Mouse (Mus musculus) embryonic facial prominence, embryonic 15.5 days (tissue): ENCODE results near the gene Mindy3. TPM values are rescaled to one million over a fixed set of nuclear protein-coding genes. Genes with fewer than 3 reads are reported as not detected.

Source experiments
- ATAC-seq: fragments of 200-750 bp; cut with Nextera tagmentation; 2 replicates; pipeline ENCODE4 v1.8.0; 2017; ENCODE audit warnings: low read depth, moderate TSS enrichment; ENCODE audit not compliant: insufficient number of reproducible peaks, low FRiP score, low TSS enrichment
- H3K27ac ChIP-seq: fragments of 300-500 bp; sonication (generic); replicated peaks from 2 replicates; pipeline ENCODE4 v1.5.1; 2015; ENCODE audit warnings: mild to moderate bottlenecking, inconsistent platforms
- H3K27me3 ChIP-seq: fragments of 300-500 bp; sonication (generic); 2 replicates; pipeline ENCODE4 v1.6.1; 2015; ENCODE audit warnings: inconsistent platforms
- H3K36me3 ChIP-seq: fragments of 300-500 bp; sonication (generic); 2 replicates; pipeline ENCODE4 v1.6.1; 2015; ENCODE audit warnings: mild to moderate bottlenecking, inconsistent platforms
- H3K4me1 ChIP-seq: fragments of 300-500 bp; sonication (generic); 2 replicates; pipeline ENCODE4 v1.6.1; 2015; ENCODE audit warnings: inconsistent platforms
- H3K4me2 ChIP-seq: fragments of 300-500 bp; sonication (generic); replicated peaks from 2 replicates; pipeline ENCODE4 v1.6.1; 2015; ENCODE audit warnings: mild to moderate bottlenecking, inconsistent platforms
- H3K4me3 ChIP-seq: fragments of 300-500 bp; sonication (generic); replicated peaks from 2 replicates; pipeline ENCODE4 v1.5.1; 2015; ENCODE audit warnings: mild to moderate bottlenecking, inconsistent platforms
- H3K9ac ChIP-seq: fragments of 300-500 bp; sonication (generic); 2 replicates; pipeline ENCODE4 v1.6.1; 2015; ENCODE audit warnings: inconsistent platforms
- H3K9me3 ChIP-seq: fragments of 300-500 bp; sonication (generic); replicated peaks from 2 replicates; pipeline ENCODE4 v1.6.1; 2016; ENCODE audit warnings: inconsistent platforms
- WGBS: fragments of 180-500 bp; shearing (Covaris S2); methylation state at CpG from one replicate; pipeline ENCODE4 v1.1.7; 2015; 5-methylcytosine and 5-hydroxymethylcytosine counted together
- polyA plus RNA-seq: library from polyadenylated mRNA; unstranded; fragments of >200 nt; fragmentation: Nextera tagmentation; extraction: Ambion mirVana; gene quantifications from 2 replicates; pipeline ENCODE4 v1.2.1, GENCODE M21; 2015

Gene Mindy3
- polyA plus RNA-seq, 1 experiment from 2014 or later = 25.6 TPM

DNA sequence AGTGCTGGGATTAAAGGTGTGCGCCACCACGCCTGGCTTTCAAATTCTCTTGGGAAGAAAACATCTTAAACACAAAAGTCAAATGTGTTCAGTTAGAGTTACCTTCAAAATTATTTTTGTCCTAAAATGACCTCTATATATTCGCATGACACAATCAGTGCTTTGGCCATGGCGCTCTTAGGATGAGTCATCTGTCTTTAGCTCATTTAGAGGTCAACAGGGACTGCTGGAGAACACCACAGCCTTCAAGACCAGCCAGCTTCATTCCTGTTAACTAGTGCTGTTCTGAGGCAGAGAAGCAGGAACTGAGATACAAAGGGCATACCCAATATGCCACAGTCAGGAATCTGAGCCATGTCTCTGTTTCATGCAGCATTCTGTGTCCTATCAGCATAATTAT lies 47.9 kb downstream of the Mindy3 start:
- 92% methylated on average over 4 of the region's 4 CpGs for WGBS
- H3K9me3 ChIP-seq = no peaks in the 10 kb centered on the region

GRCm38 (mm10) chr2:12368451-12368850 lies 50.8 kb downstream of the Mindy3 start:
- Histone ChIP-seq H3K9me3 (no peaks in the 10 kb centered on the region), H3K4me2 (no peak overlapping the region), H3K9ac (no peak overlapping the region), H3K27me3 (no peaks in the 10 kb centered on the region), H3K4me1 (no peaks in the 10 kb centered on the region), H3K4me3 (no peak overlapping the region), H3K36me3 (0 out of 2 replicates have a peak, but pooled peaks cover 6% of the 10 kb centered on the region), H3K27ac (no peak overlapping the region)
- no peak for ATAC-seq
- WGBS = 74% methylated on average over 2 of the region's 2 CpGs

More for the DNA sequence above, 47.9 kb downstream of the Mindy3 start:
- Histone ChIP-seq H3K4me1 (no peaks in the 10 kb centered on the region), H3K4me3 (no peak overlapping the region), H3K4me2 (no peak overlapping the region), H3K27me3 (no peaks in the 10 kb centered on the region), H3K36me3 (0 out of 2 replicates have a peak, but pooled peaks cover 5% of the 10 kb centered on the region), H3K27ac (no peak overlapping the region), H3K9ac (no peak overlapping the region)
- no peak for ATAC-seq

GRCm38 (mm10) chr2:12368016-12368415 lies 51.3 kb downstream of the Mindy3 start:
- H3K4me2 ChIP-seq = no peak overlapping the region

DNA sequence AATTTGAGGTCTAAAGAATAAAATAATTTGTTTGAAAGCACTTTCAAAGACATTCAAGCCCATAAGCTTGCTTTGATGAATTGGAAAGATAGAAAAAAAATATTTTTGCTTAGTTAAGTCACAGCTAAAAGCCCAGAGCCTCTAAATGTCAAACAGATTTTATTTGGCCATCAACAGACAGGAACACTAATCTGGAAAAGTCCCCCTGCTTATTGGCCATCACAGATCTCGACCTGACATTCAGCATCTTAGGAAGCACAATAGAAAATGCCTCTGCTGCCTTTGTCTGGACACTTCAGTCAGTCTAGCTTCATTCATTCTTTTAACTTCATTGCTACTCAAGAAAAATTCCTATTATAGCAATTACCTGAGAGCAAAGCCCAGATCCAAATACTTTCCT lies 58.0 kb downstream of the Mindy3 start:
- no peak overlapping the region for H3K27ac ChIP-seq
- H3K9ac ChIP-seq = no peak overlapping the region
- no peaks in the 10 kb centered on the region for H3K4me1 ChIP-seq
- H3K36me3 ChIP-seq = peaks cover 19% of the 10 kb centered on the region
- no peak overlapping the region for H3K4me3 ChIP-seq
- H3K9me3 ChIP-seq = no peaks in the 10 kb centered on the region
- H3K27me3 ChIP-seq = no peaks in the 10 kb centered on the region
- no peak for ATAC-seq
- no peak overlapping the region for H3K4me2 ChIP-seq
- 65% methylated on average over 1 of the region's 1 CpGs for WGBS

More at GRCm38 (mm10) chr2:12368016-12368415, 51.3 kb downstream of the Mindy3 start:
- Histone ChIP-seq H3K9ac (no peak overlapping the region), H3K9me3 (no peaks in the 10 kb centered on the region), H3K36me3 (0 out of 2 replicates have a peak, but pooled peaks cover 8% of the 10 kb centered on the region), H3K27me3 (no peaks in the 10 kb centered on the region), H3K27ac (no peak overlapping the region), H3K4me1 (no peaks in the 10 kb centered on the region), H3K4me3 (no peak overlapping the region)
- 74% methylated on average over 1 of the region's 1 CpGs for WGBS
- ATAC-seq = no peak

DNA sequence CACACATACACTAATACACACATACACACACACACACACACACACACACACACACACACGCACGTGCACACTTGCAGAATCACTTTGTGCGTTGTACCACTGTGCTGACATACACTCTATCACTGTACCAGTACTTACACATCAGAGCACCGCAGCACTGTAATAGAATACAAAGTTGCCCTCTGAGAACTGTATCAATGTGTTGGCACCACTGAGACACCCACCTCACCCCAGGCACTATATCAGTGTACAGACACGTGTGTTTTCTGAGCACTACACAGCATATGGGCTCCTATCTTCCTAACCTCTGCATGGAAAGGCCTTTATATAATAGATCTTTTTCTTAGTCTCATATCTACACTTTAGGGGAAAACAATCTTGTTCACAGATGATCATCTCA lies 64.4 kb downstream of the Mindy3 start:
- peaks cover 19% of the 10 kb centered on the region for H3K36me3 ChIP-seq
- no peak overlapping the region for H3K4me3 ChIP-seq
- H3K27me3 ChIP-seq = no peaks in the 10 kb centered on the region
- no peak overlapping the region for H3K4me2 ChIP-seq
- no peaks in the 10 kb centered on the region for H3K9me3 ChIP-seq
- H3K4me1 ChIP-seq = 0 out of 2 replicates have a peak, but pooled peaks cover 3% of the 10 kb centered on the region
- ATAC-seq = no peak
- no peak overlapping the region for H3K9ac ChIP-seq
- WGBS = 89% methylated on average over 5 of the region's 5 CpGs
- no peak overlapping the region for H3K27ac ChIP-seq

DNA sequence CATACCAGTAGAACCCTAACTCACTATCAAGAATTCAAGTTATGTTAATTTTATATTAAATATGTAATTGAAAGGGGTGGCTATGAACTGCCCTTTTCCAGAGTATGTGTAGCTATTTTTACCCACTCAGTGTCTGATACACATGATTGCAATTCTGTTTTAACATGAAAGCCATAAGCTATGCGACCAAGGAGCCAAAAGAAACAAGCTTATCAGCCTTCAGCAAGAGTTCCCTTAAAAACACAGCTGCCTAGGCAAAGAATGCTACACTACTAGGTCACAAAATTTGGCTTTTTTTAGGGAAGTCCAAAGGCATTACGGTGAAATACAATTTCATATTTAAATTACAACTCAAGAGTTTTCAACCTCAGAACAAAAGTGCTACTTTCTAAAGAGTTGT lies 70.4 kb downstream of the Mindy3 start:
- H3K4me3 ChIP-seq = no peak overlapping the region
- H3K27ac ChIP-seq = no peak overlapping the region
- ATAC-seq = no peak
- H3K4me1 ChIP-seq = 0 out of 2 replicates have a peak, but pooled peaks cover 3% of the 10 kb centered on the region
- no peaks in the 10 kb centered on the region for H3K36me3 ChIP-seq
- H3K9ac ChIP-seq = no peak overlapping the region
- 71% methylated on average over 2 of the region's 2 CpGs for WGBS
- no peak overlapping the region for H3K4me2 ChIP-seq
- H3K9me3 ChIP-seq = no peaks in the 10 kb centered on the region
- H3K27me3 ChIP-seq = no peaks in the 10 kb centered on the region

- ATAC-seq = no peak
- Histone ChIP-seq H3K4me3 (no peak overlapping the region), H3K9me3 (no peaks in the 10 kb centered on the region), H3K27ac (no peak overlapping the region), H3K9ac (no peak overlapping the region), H3K4me1 (peaks cover 22% of the 10 kb centered on the region), H3K36me3 (no peaks in the 10 kb centered on the region), H3K4me2 (no peak overlapping the region), H3K27me3 (no peaks in the 10 kb centered on the region)
- 34% methylated on average over 2 of the region's 2 CpGs for WGBS
These were observed 87.3 kb downstream of the Mindy3 start for GRCm38 (mm10) chr2:12331962-12332361.

- Histone ChIP-seq H3K4me3 (no peak overlapping the region), H3K4me1 (peaks cover 28% of the 10 kb centered on the region), H3K27me3 (no peaks in the 10 kb centered on the region), H3K27ac (no peak overlapping the region), H3K4me2 (no peak overlapping the region), H3K36me3 (no peaks in the 10 kb centered on the region), H3K9me3 (no peaks in the 10 kb centered on the region), H3K9ac (no peak overlapping the region)
- no peak for ATAC-seq
- 60% methylated on average over 2 of the region's 2 CpGs for WGBS
These were observed 89.7 kb downstream of the Mindy3 start for GRCm38 (mm10) chr2:12329620-12330019.

GRCm38 (mm10) chr2:12329068-12329407 lies 90.2 kb downstream of the Mindy3 start:
- Histone ChIP-seq H3K4me1 (peaks cover 28% of the 10 kb centered on the region), H3K27ac (peak overlapping the region; percentile 58; the same call in 1 of the 2 replicates), H3K27me3 (no peaks in the 10 kb centered on the region), H3K9ac (no peak overlapping the region), H3K9me3 (no peaks in the 10 kb centered on the region), H3K4me3 (no peak overlapping the region), H3K4me2 (peak overlapping the region; percentile 40; the same call in 1 of the 2 replicates), H3K36me3 (no peaks in the 10 kb centered on the region)
- ATAC-seq = no peak
- WGBS = 23% methylated on average over 5 of the region's 5 CpGs

DNA sequence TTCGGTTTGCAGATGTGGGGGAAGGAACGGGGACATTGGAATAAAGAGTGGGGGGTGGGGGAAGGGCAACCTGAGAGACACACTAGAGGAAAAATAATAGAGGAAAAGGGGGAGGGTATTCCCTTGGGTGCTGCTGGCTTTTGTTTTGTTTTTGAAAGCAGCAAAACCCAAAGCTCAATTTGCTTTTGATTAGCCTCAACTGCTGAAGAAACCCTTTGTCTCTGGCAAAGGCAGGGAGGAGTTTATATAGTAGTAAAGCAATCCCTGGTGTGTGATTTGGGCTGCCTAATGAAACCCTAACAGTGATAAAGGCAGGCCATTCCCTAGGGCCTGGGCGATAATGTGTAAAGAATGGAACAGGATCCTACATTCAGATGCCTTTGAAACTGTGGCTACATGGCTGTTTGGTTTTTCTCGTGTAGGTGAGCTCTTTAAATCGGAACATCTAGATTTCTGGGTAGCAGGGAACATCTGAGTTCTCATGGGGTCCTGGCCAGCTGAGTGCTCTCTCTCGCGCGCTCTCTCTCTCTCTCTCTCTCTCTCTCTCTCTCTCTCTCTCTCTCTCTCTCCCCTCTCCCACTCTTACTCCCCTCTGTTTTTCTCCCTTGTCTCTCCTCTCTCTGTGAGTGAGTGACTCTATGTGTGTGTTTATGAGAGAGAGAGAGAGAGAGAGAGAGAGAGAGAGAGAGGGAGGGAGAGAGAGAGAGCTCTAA lies 90.8 kb downstream of the Mindy3 start:
- Histone ChIP-seq H3K4me3 (no peak overlapping the region), H3K36me3 (no peaks in the 10 kb centered on the region), H3K27ac (peak overlapping the region; percentile 58), H3K4me2 (peak overlapping the region; percentile 40; the same call in 1 of the 2 replicates), H3K4me1 (peaks cover 28% of the 10 kb centered on the region), H3K9me3 (no peaks in the 10 kb centered on the region), H3K27me3 (no peaks in the 10 kb centered on the region), H3K9ac (no peak overlapping the region)
- 9% methylated on average over 8 of the region's 8 CpGs for WGBS
- ATAC-seq = peak; percentile 64

DNA sequence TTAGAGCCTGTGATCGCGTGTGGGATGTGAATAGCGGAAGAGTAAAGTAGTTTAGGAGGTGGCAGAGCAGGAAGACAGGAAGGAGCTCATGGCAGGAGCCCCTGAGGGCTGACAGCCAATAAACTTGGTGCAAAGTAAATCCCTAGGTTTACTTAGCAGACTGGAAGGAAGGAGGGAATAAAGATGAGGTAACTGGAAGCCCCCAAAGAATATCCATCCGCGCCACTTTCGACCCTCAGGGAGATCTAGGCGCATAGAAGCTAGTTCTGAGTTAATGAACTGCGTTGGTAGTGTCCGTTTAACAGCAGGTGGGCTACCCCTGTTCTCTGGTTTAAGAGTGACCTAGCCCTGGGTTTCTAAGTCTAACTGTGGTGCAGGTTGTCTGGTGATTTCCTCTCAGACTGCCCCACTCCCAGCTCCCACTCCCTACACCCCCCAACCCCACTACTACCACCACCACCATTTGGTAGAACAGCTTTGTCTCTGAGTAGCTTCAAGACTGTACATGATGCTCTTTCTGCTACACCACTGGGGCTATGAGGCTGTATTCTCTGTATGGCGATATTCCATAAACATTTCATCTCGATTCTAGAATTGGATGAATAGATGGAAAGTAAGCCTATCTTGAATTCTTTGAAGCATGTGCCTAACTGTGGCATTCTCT lies 91.4 kb downstream of the Mindy3 start:
- H3K36me3 ChIP-seq = no peaks in the 10 kb centered on the region
- peak overlapping the region; percentile 40 for H3K4me2 ChIP-seq
- 27% methylated on average over 11 of the region's 11 CpGs for WGBS
- H3K4me1 ChIP-seq = peaks cover 28% of the 10 kb centered on the region
- peak overlapping the region; percentile 58; the same call in 1 of the 2 replicates for H3K27ac ChIP-seq
- H3K9ac ChIP-seq = no peak overlapping the region
- peak overlapping the region; percentile 24 for H3K4me3 ChIP-seq
- ATAC-seq = 0 out of 2 replicates have a peak, but pooled peaks have one; percentile 14
- H3K27me3 ChIP-seq = no peaks in the 10 kb centered on the region
- no peaks in the 10 kb centered on the region for H3K9me3 ChIP-seq
